In genomic region chr6:97027110-97027677, GRCm38 (mm10) we compare ENCODE assay signal across 11 mouse cellular contexts. TPM values are rescaled to one million over a fixed set of nuclear protein-coding genes. Genes with fewer than 3 reads are reported as not detected.
DNase-seq lines count a peak whose midpoint lies in the region; ATAC-seq lines count a peak whose summit lies in the region.
"Had no signal": no experiment of that assay in that cellular context is flagged by ENCODE, and none has a peak within 500 bp of the region (broad histone marks: within the 10 kb centered on the region; RNA-seq: fewer than 3 reads in every experiment).

No protein-coding gene starts in this region.

- no peaks in the 10 kb centered on the region for H3K9me3 ChIP-seq in hindbrain, embryonic 14.5 days (ENCODE audit: control insufficient read depth, low read length)
- H3K9me3 ChIP-seq in hindbrain, embryonic 13.5 days, result no peaks in the 10 kb centered on the region
- H3K9me3 ChIP-seq: embryonic facial prominence, embryonic 13.5 days had no signal

- H3K4me3 ChIP-seq in hindbrain, embryonic 14.5 days (replicated peaks; ENCODE audit: low read length), result no peak overlapping the region
- no peak overlapping the region for H3K4me3 ChIP-seq in hindbrain, embryonic 13.5 days
- H3K4me3 ChIP-seq: embryonic facial prominence, embryonic 13.5 days had no signal

- no peak overlapping the region for H3K9ac ChIP-seq in hindbrain, embryonic 14.5 days
- no peak overlapping the region for H3K9ac ChIP-seq in hindbrain, embryonic 13.5 days
- H3K9ac ChIP-seq: embryonic facial prominence, embryonic 13.5 days had no signal

- no peaks in the 10 kb centered on the region for H3K27me3 ChIP-seq in hindbrain, embryonic 14.5 days (ENCODE audit: control insufficient read depth, insufficient read depth, low read length)
- H3K27me3 ChIP-seq in hindbrain, embryonic 13.5 days, result no peaks in the 10 kb centered on the region

- no peak overlapping the region for H3K27ac ChIP-seq in hindbrain, embryonic 14.5 days
- H3K27ac ChIP-seq in hindbrain, embryonic 13.5 days, result no peak overlapping the region
- H3K27ac ChIP-seq: embryonic facial prominence, embryonic 13.5 days had no signal

- intact Hi-C loops in left cerebral cortex, postnatal 4 days (cut with DNase I), result loop anchor here (10.0 kb wide), 2 partner anchors 1932 to 1972 kb away; no protein-coding TSS in a partner anchor

- no peaks in the 10 kb centered on the region for H3K4me1 ChIP-seq in hindbrain, embryonic 14.5 days (replicated peaks; ENCODE audit: control insufficient read depth, insufficient read depth, low read length)
- H3K4me1 ChIP-seq in hindbrain, embryonic 13.5 days (replicated peaks), result peaks cover 5% of the 10 kb centered on the region; the same call in 1 of the 2 replicates
- H3K4me1 ChIP-seq: embryonic facial prominence, embryonic 13.5 days had no signal

- H3K36me3 ChIP-seq in hindbrain, embryonic 14.5 days (replicated peaks; ENCODE audit: control insufficient read depth, insufficient read depth), result no peaks in the 10 kb centered on the region
- no peaks in the 10 kb centered on the region for H3K36me3 ChIP-seq in hindbrain, embryonic 13.5 days
- H3K36me3 ChIP-seq: embryonic facial prominence, embryonic 13.5 days had no signal

- ATAC-seq in hindbrain, embryonic 14.5 days (ENCODE audit: low FRiP score), result no peak
- no peak for ATAC-seq in hindbrain, embryonic 13.5 days (ENCODE audit: low FRiP score)

- no peak overlapping the region for H3K4me2 ChIP-seq in hindbrain, embryonic 14.5 days (replicated peaks)
- H3K4me2 ChIP-seq in hindbrain, embryonic 13.5 days, result no peak overlapping the region
- H3K4me2 ChIP-seq: embryonic facial prominence, embryonic 13.5 days had no signal

- WGBS in hindbrain, embryonic 14.5 days, result 50% methylated on average over 5 of the region's 5 CpGs
- 46% methylated on average over 5 of the region's 5 CpGs for WGBS in hindbrain, embryonic 13.5 days

- peak; percentile 87 for DNase-seq in hindbrain, embryonic 14.5 days (ENCODE audit: low spot score)
- DNase-seq in right cerebral cortex, adult 18-20 months, result peak; percentile 7
- DNase-seq in right cerebral cortex, postnatal 36 days (ENCODE audit: low spot score in 2 of 2), result no peak
- peak; percentile 49 for DNase-seq in forelimb bud, embryonic 11.5 days (ENCODE audit: low read depth, low spot score)
- DNase-seq in telencephalon, adult 2 months (ENCODE audit: low read depth, low spot score), result peak; percentile 12
- no peak for DNase-seq in thymus, postnatal 25 days
- no peak for DNase-seq in left cerebral cortex, postnatal 4 days
- DNase-seq: thymus, postnatal 36 days had no signal

RNA-seq across cellular contexts. Expression of gene Fam19a4, which starts 33.0 kb away (rescaled TPM):
- 2.6 and 3.7 TPM in 2 replicates for polyA plus RNA-seq in hindbrain, embryonic 14.5 days (2014; fragmentation: Nextera tagmentation; extraction: Ambion mirVana)
- polyA plus RNA-seq in hindbrain, embryonic 13.5 days (2015; fragmentation: Nextera tagmentation; extraction: Ambion mirVana), result 2.1 and 3.4 TPM in 2 replicates
- total RNA-seq in left cerebral cortex, postnatal 4 days (2021), result under 1 TPM; 0.50 to 0.70 TPM
- total RNA-seq: heart, adult 18-20 months had no signal

Comparison
In these comparisons a context has a peak if more than half of its experiments do, and no peak if none do; other contexts are left out.
1. DNase-seq: peak in hindbrain, embryonic 14.5 days (single experiment), right cerebral cortex, adult 18-20 months (single experiment), forelimb bud, embryonic 11.5 days (single experiment) and telencephalon, adult 2 months (single experiment); none in right cerebral cortex, postnatal 36 days (0 of 2), thymus, postnatal 25 days (single experiment) and left cerebral cortex, postnatal 4 days (single experiment).